Comparison of ENCODE assay signal across 10 mouse cellular contexts in the genomic region with DNA sequence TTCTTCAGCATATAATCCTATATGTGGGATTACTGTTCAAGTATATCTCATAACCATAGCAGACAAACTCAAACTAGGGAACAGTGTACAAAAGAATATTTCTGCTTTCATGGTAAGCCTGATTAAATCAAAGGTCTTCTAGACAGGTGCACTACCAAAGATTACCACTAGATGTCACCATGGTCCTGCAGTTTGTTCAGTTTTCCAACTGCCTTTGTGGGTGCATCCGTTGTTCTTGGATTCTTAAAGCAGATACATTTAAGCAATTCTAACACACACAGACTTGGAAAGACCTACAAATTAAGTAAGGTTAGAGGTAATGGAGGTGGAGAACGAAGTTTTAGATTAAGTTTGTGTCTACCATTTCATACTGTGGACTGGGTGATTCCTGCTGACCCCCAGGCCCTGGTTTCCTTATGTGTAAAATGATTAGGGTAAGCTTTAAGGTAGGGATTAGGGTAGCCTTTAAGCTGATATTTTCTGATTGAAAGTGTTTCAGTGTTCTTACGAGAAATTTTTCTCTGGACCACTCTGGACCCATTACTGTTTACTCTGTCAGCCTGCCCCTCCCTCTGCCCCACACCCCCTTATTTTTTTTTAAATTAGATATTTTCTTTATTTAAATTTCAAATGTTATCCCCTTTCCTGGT. TPM values are rescaled to one million over a fixed set of nuclear protein-coding genes. Genes with fewer than 3 reads are reported as not detected.
DNase-seq lines count a peak whose midpoint lies in the region; ATAC-seq and TF ChIP-seq lines count a peak whose summit lies in the region.
"Had no signal": no experiment of that assay in that cellular context is flagged by ENCODE, and none has a peak within 500 bp of the region (broad histone marks: within the 10 kb centered on the region; RNA-seq: fewer than 3 reads in every experiment).

No protein-coding gene starts in this region.

- TF ChIP-seq CTCF in heart, adult 2 months (IDR thresholded peaks at IDR 0.05): peak; percentile 97

- no peak overlapping the region for H3K4me3 ChIP-seq in heart, adult 2 months
- no peak overlapping the region for H3K4me3 ChIP-seq in heart, embryonic 12.5 days
- H3K4me3 ChIP-seq: embryonic facial prominence, embryonic 12.5 days; megakaryocyte, embryonic 14.5 days had no signal

- H3K9me3 ChIP-seq in heart, embryonic 12.5 days (replicated peaks): no peaks in the 10 kb centered on the region
- H3K9me3 ChIP-seq: embryonic facial prominence, embryonic 12.5 days; megakaryocyte, embryonic 14.5 days had no signal

- no peak for TF ChIP-seq EP300 in heart, adult 2 months (IDR thresholded peaks at IDR 0.05; ENCODE audit: insufficient read depth, low read depth, low read length)

- peak; percentile 36 to 41 for DNase-seq in heart, adult 2 months
- DNase-seq in Muller cell, postnatal 12 days (ENCODE audit: inconsistent ontology term): peak; percentile 63
- peak; percentile 38 to 84 for DNase-seq in cerebellum, postnatal 4 days (ENCODE audit: low spot score in 2 of 2)
- DNase-seq in gastrocnemius, postnatal 4 days (ENCODE audit: low spot score in 2 of 2): peak; percentile 39 to 58
- peak; percentile 59 for DNase-seq in layer of hippocampus, adult 9-10 months (ENCODE audit: low spot score)
- peak; percentile 57 to 71 for DNase-seq in spleen, postnatal 10 days (ENCODE audit: low spot score in 2 of 2)

- H3K79me2 ChIP-seq in heart, adult 2 months (replicated peaks; ENCODE audit: control insufficient read depth, insufficient read depth, low read length): no peaks in the 10 kb centered on the region

- no peak overlapping the region for H3K4me2 ChIP-seq in heart, embryonic 12.5 days
- H3K4me2 ChIP-seq: embryonic facial prominence, embryonic 12.5 days had no signal

- ATAC-seq in heart, embryonic 12.5 days (ENCODE audit: insufficient number of reproducible peaks, low FRiP score): no peak
- peak; percentile 64 for ATAC-seq in megakaryocyte-erythroid progenitor cell, adult 5-6 weeks (replicated peaks; ENCODE audit: low FRiP score, low TSS enrichment, poor library complexity, severe bottlenecking)

- H3K27ac ChIP-seq in heart, adult 2 months: no peak overlapping the region
- H3K27ac ChIP-seq in heart, embryonic 12.5 days (ENCODE audit: poor library complexity, severe bottlenecking): no peak overlapping the region
- H3K27ac ChIP-seq: embryonic facial prominence, embryonic 12.5 days had no signal

- no peaks in the 10 kb centered on the region; the same call in 1 of the 2 replicates for H3K4me1 ChIP-seq in heart, adult 2 months (ENCODE audit: control insufficient read depth, insufficient read depth, low read length)
- peaks cover 3% of the 10 kb centered on the region; the same call in 1 of the 2 replicates for H3K4me1 ChIP-seq in heart, embryonic 12.5 days (replicated peaks)
- H3K4me1 ChIP-seq: embryonic facial prominence, embryonic 12.5 days had no signal

- WGBS in heart, adult 2 months: 10% methylated on average over 3 of the region's 3 CpGs
- 14% methylated on average over 3 of the region's 3 CpGs for WGBS in heart, embryonic 12.5 days

- H3K9ac ChIP-seq in heart, adult 2 months (ENCODE audit: low read depth, low read length): no peak overlapping the region
- no peak overlapping the region for H3K9ac ChIP-seq in heart, embryonic 12.5 days
- H3K9ac ChIP-seq: embryonic facial prominence, embryonic 12.5 days had no signal

- H3K27me3 ChIP-seq in heart, adult 2 months (ENCODE audit: control insufficient read depth, insufficient read depth, low read length): no peaks in the 10 kb centered on the region
- H3K27me3 ChIP-seq in heart, embryonic 12.5 days (replicated peaks): no peaks in the 10 kb centered on the region
- H3K27me3 ChIP-seq: embryonic facial prominence, embryonic 12.5 days had no signal

- no peaks in the 10 kb centered on the region for H3K36me3 ChIP-seq in heart, adult 2 months (ENCODE audit: control insufficient read depth, insufficient read depth, low read length)
- no peaks in the 10 kb centered on the region for H3K36me3 ChIP-seq in heart, embryonic 12.5 days
- H3K36me3 ChIP-seq: embryonic facial prominence, embryonic 12.5 days had no signal

- intact Hi-C loops in heart, adult 2 months (cut with DNase I): loop anchor here (2.0 to 10.0 kb wide), 5 partner anchors 953 to 1296 kb away; no protein-coding TSS in a partner anchor

- TF ChIP-seq POLR2A in heart, adult 2 months (IDR thresholded peaks at IDR 0.05; ENCODE audit: insufficient read depth, low read depth, low read length): no peak

RNA-seq across cellular contexts. Expression of gene Ebf1, which starts 30.9 kb away (rescaled TPM):
- 10 to 100 TPM; 11.4 to 12.2 TPM for total RNA-seq in heart, adult 2 months (2021)
- polyA plus RNA-seq in heart, adult 2 months (2012; rRNA removed): 13.6 and 16.8 TPM in 2 replicates
- 13.9 and 15.6 TPM in 2 replicates for polyA plus RNA-seq in heart, embryonic 12.5 days (2016; fragmentation: Nextera tagmentation; extraction: Ambion mirVana)
- 10 to 100 TPM; 55.7 to 56.6 TPM for total RNA-seq in gastrocnemius, postnatal 4 days (2021)
- total RNA-seq in megakaryocyte-erythroid progenitor cell, adult 5-6 weeks (2014; fragmentation: Nextera tagmentation): 4.0 and 26.9 TPM in 2 replicates
- total RNA-seq in megakaryocyte-erythroid progenitor cell, adult 5-6 weeks (2017): 2.9 TPM in 1 of 2 replicates, not detected in the other
